Mouse (Mus musculus) layer of hippocampus, adult 18-20 months (tissue): ENCODE results near the gene Trmt10a. TPM values are rescaled to one million over a fixed set of nuclear protein-coding genes. Genes with fewer than 3 reads are reported as not detected.

Source experiments
- DNase-seq, 2 experiments: peaks; one replicate each; pipeline ENCODE4 v3.0.0; 2022; ENCODE audit warnings: low spot score in 2 of 2
- long read RNA-seq: library from polyadenylated mRNA; stranded (forward); transcript quantifications from one replicate; pipeline ENCODE4 v2.0.0, GENCODE M21; 2021
- total RNA-seq, 2 experiments: library from RNA; stranded (reverse); gene quantifications; 2 replicates each; pipeline ENCODE4 v1.2.3; 2021

Gene Trmt10a
- 1 to 10 TPM; 4.6 to 5.1 TPM for total RNA-seq
- long read RNA-seq, full-length matches to known transcripts = 2 of 6 reads
- long read RNA-seq, partial matches to known transcripts = 1 of 6 reads
- long read RNA-seq, other reads (novel, unspliced or antisense) = 3 of 6 reads

GRCm38 (mm10) chr3:138143315-138144059 is at the start of gene Trmt10a:
Gene Trmt10a, plus strand, starts transcription at chr3:138143448.
- DNase-seq = peak; percentile 97 to 99

- DNase-seq = peak; percentile 64 to 88
These were observed 47.9 kb upstream of the Trmt10a start for GRCm38 (mm10) chr3:138095301-138095700.

GRCm38 (mm10) chr3:138095718-138096117 is 47.5 kb upstream of the Trmt10a start:
- peak in 1 of 2 experiments; percentile 37 for DNase-seq

- DNase-seq = no peak
These were observed 46.8 kb upstream of the Trmt10a start for GRCm38 (mm10) chr3:138096263-138097028.

GRCm38 (mm10) chr3:138097718-138098117 is 45.5 kb upstream of the Trmt10a start:
- no peak for DNase-seq

GRCm38 (mm10) chr3:138101936-138102335 is 41.3 kb upstream of the Trmt10a start:
- no peak for DNase-seq

GRCm38 (mm10) chr3:138103690-138104089 is 39.6 kb upstream of the Trmt10a start:
- DNase-seq = no peak

- DNase-seq = no peak
These were observed 38.2 kb upstream of the Trmt10a start for GRCm38 (mm10) chr3:138105056-138105455.

GRCm38 (mm10) chr3:138106887-138107286 is 36.4 kb upstream of the Trmt10a start:
- DNase-seq = no peak

- no peak for DNase-seq
These were observed 32.1 kb upstream of the Trmt10a start for GRCm38 (mm10) chr3:138110910-138111782.

GRCm38 (mm10) chr3:138114106-138114505 is 29.1 kb upstream of the Trmt10a start:
- no peak for DNase-seq

- no peak for DNase-seq
These were observed 26.4 kb upstream of the Trmt10a start for GRCm38 (mm10) chr3:138116871-138117270.

- no peak for DNase-seq
These were observed 24.9 kb upstream of the Trmt10a start for GRCm38 (mm10) chr3:138118392-138118791.

- no peak for DNase-seq
These were observed 24.4 kb upstream of the Trmt10a start for GRCm38 (mm10) chr3:138118831-138119230.

GRCm38 (mm10) chr3:138119444-138120105 is 23.7 kb upstream of the Trmt10a start:
- no peak for DNase-seq

GRCm38 (mm10) chr3:138121461-138121860 is 21.8 kb upstream of the Trmt10a start:
- DNase-seq = no peak

- DNase-seq = no peak
These were observed 19.4 kb upstream of the Trmt10a start for GRCm38 (mm10) chr3:138123842-138124241.

GRCm38 (mm10) chr3:138129110-138129509 is 14.1 kb upstream of the Trmt10a start:
- no peak for DNase-seq

- no peak for DNase-seq
These were observed 12.6 kb upstream of the Trmt10a start for GRCm38 (mm10) chr3:138130692-138131091.

GRCm38 (mm10) chr3:138131168-138131567 is 12.1 kb upstream of the Trmt10a start:
- DNase-seq = no peak

GRCm38 (mm10) chr3:138133463-138133862 is 9.8 kb upstream of the Trmt10a start:
- no peak for DNase-seq
